Mouse (Mus musculus) limb, embryonic 11.5 days (tissue): Measurements from ENCODE around the gene Lrp4. TPM values are rescaled to one million over a fixed set of nuclear protein-coding genes. Genes with fewer than 3 reads are reported as not detected.
A peak's percentile ranks its signal among the peaks of the same experiment; 100 is the strongest.

Experiments used
- ATAC-seq: fragments of 200-750 bp; cut with Nextera tagmentation; 2 replicates; pipeline ENCODE4 v1.8.0; 2017; ENCODE audit warnings: low read depth; ENCODE audit not compliant: insufficient number of reproducible peaks, low FRiP score, low TSS enrichment
- DNase-seq: peaks from one replicate; pipeline ENCODE4 v3.0.0-alpha.2; 2015; ENCODE audit warnings: low spot score
- H3K27ac ChIP-seq: fragments of 300-500 bp; sonication (generic); replicated peaks from 2 replicates; pipeline ENCODE4 v1.5.1; 2014; ENCODE audit warnings: low read depth, mild to moderate bottlenecking, low read length
- H3K27me3 ChIP-seq: fragments of 300-500 bp; sonication (generic); 2 replicates; pipeline ENCODE4 v1.6.1; 2014; ENCODE audit warnings: mild to moderate bottlenecking, low read length, mixed read lengths; ENCODE audit not compliant: control insufficient read depth, insufficient read depth
- H3K36me3 ChIP-seq: fragments of 300-500 bp; sonication (generic); 2 replicates; pipeline ENCODE4 v1.6.1; 2014; ENCODE audit warnings: mild to moderate bottlenecking, low read length, moderate library complexity, mixed read lengths; ENCODE audit not compliant: control insufficient read depth, insufficient read depth
- H3K4me1 ChIP-seq: fragments of 300-500 bp; sonication (generic); 2 replicates; pipeline ENCODE4 v1.6.1; 2014; ENCODE audit warnings: low read length, mixed read lengths; ENCODE audit not compliant: control insufficient read depth, insufficient read depth
- H3K4me2 ChIP-seq: fragments of 300-500 bp; sonication (generic); 2 replicates; pipeline ENCODE4 v1.6.1; 2014; ENCODE audit warnings: low read depth, mild to moderate bottlenecking, moderate library complexity; ENCODE audit not compliant: severe bottlenecking
- H3K4me3 ChIP-seq: fragments of 300-500 bp; sonication (generic); 2 replicates; pipeline ENCODE4 v1.5.1; 2014; ENCODE audit warnings: low read depth, low read length
- H3K9ac ChIP-seq: fragments of 300-500 bp; sonication (generic); 2 replicates; pipeline ENCODE4 v1.6.1; 2014; ENCODE audit warnings: mild to moderate bottlenecking, low read length
- H3K9me3 ChIP-seq: fragments of 300-500 bp; sonication (generic); 2 replicates; pipeline ENCODE4 v1.6.1; 2016; ENCODE audit warnings: low read length; ENCODE audit not compliant: control insufficient read depth
- WGBS: fragments of 180-500 bp; shearing (Covaris S2); extraction: QIAGEN DNeasy Blood & Tissue Kit; methylation state at CpG from one replicate; pipeline ENCODE4 v1.1.7; 2014; 5-methylcytosine and 5-hydroxymethylcytosine counted together
- polyA plus RNA-seq: library from polyadenylated mRNA; unstranded; fragments of >200 nt; fragmentation: Nextera tagmentation; extraction: Ambion mirVana; gene quantifications from 2 replicates; pipeline ENCODE4 v1.2.1, GENCODE M21; 2014

Lrp4 gene
- polyA plus RNA-seq, 1 experiment from 2014 or later = 5.4 TPM

- no peak overlapping the region for H3K4me3 ChIP-seq
- no peak overlapping the region for H3K9ac ChIP-seq
- H3K4me2 ChIP-seq = no peak overlapping the region
- no peaks in the 10 kb centered on the region for H3K36me3 ChIP-seq
- DNase-seq (no peak), ATAC-seq (no peak)
- H3K9me3 ChIP-seq = no peaks in the 10 kb centered on the region
- WGBS = 34% methylated on average over 2 of the region's 2 CpGs
- H3K27ac ChIP-seq = no peak overlapping the region
- H3K4me1 ChIP-seq = no peaks in the 10 kb centered on the region
- no peaks in the 10 kb centered on the region for H3K27me3 ChIP-seq
Measured at GRCm38 (mm10) chr2:91517186-91517585, 59.9 kb downstream of the Lrp4 start.

- H3K4me1 ChIP-seq = no peaks in the 10 kb centered on the region
- peak within 1 kb of the TSS; percentile 93 for H3K4me3 ChIP-seq
- under 1% methylated on average over 49 of the region's 64 CpGs for WGBS
- H3K4me2 ChIP-seq = peak within 1 kb of the TSS; percentile 63
- H3K36me3 ChIP-seq = peaks cover 4% of the 10 kb centered on the region; the same call in 1 of the 2 replicates
- DNase-seq (peak; percentile 97), ATAC-seq (peak; percentile 98)
- peak within 1 kb of the TSS; percentile 75 for H3K27ac ChIP-seq
- H3K9me3 ChIP-seq = no peaks in the 10 kb centered on the region
- H3K9ac ChIP-seq = peak within 1 kb of the TSS; percentile 97
- H3K27me3 ChIP-seq = no peaks in the 10 kb centered on the region
Measured at GRCm38 (mm10) chr2:91526294-91527146, 69.2 kb downstream of the Lrp4 start, which contains the start of gene Ckap5. Gene Ckap5, plus strand, starts transcription at chr2:91526762.

GRCm38 (mm10) chr2:91527147-91527486 is 69.8 kb downstream of the Lrp4 start:
- ATAC-seq (peak; percentile 45), DNase-seq (no peak)
- no peaks in the 10 kb centered on the region for H3K9me3 ChIP-seq
- H3K36me3 ChIP-seq = peaks cover 4% of the 10 kb centered on the region; the same call in 1 of the 2 replicates
- peak overlapping the region; percentile 97 for H3K9ac ChIP-seq
- peak overlapping the region; percentile 63 for H3K4me2 ChIP-seq
- H3K4me3 ChIP-seq = peak overlapping the region; percentile 93
- H3K4me1 ChIP-seq = no peaks in the 10 kb centered on the region
- H3K27me3 ChIP-seq = no peaks in the 10 kb centered on the region
- peak overlapping the region; percentile 75 for H3K27ac ChIP-seq
- under 1% methylated on average over 15 of the region's 15 CpGs for WGBS

- WGBS = 7% methylated on average over 17 of the region's 17 CpGs
- Histone ChIP-seq H3K27ac (no peak overlapping the region), H3K36me3 (no peaks in the 10 kb centered on the region), H3K27me3 (no peaks in the 10 kb centered on the region), H3K4me1 (no peaks in the 10 kb centered on the region), H3K4me3 (no peak overlapping the region), H3K9me3 (no peaks in the 10 kb centered on the region), H3K9ac (no peak overlapping the region), H3K4me2 (peak overlapping the region; percentile 24)
- ATAC-seq (peak; percentile 72), DNase-seq (peak; percentile 75)
Measured at GRCm38 (mm10) chr2:91537588-91538205, 80.4 kb downstream of the Lrp4 start.

Other genes starting within 250 kb of the Lrp4 start
- 16.3 and 18.5 TPM in 2 replicates for gene Ddb2, start 220.5 kb upstream of the Lrp4 start, polyA plus RNA-seq
- 29.5 and 31.8 TPM in 2 replicates for gene Pacsin3, start 201.6 kb upstream of the Lrp4 start, polyA plus RNA-seq
- 89.4 and 100 TPM in 2 replicates for gene Arfgap2, start 192.5 kb upstream of the Lrp4 start, polyA plus RNA-seq
- 75.3 and 81.9 TPM in 2 replicates for gene 1110051M20Rik, start 12.8 kb upstream of the Lrp4 start, polyA plus RNA-seq
- 105 and 111 TPM in 2 replicates for gene Ckap5, start 69.3 kb downstream of the Lrp4 start, polyA plus RNA-seq
- gene F2, start 178.9 kb downstream of the Lrp4 start, polyA plus RNA-seq = 0.09 and 0.24 TPM in 2 replicates
- 7.1 and 7.4 TPM in 2 replicates for gene Zfp408, start 192.3 kb downstream of the Lrp4 start, polyA plus RNA-seq
- gene Arhgap1, start 192.3 kb downstream of the Lrp4 start, polyA plus RNA-seq = 68.1 and 79.5 TPM in 2 replicates